Mouse (Mus musculus): ENCODE measurements around the gene Def6. TPM values are rescaled to one million over a fixed set of nuclear protein-coding genes. Genes with fewer than 3 reads are reported as not detected.

Def6 gene
- polyA plus RNA-seq, 1 experiment from 2014 or later, result 20.9 TPM

DNA sequence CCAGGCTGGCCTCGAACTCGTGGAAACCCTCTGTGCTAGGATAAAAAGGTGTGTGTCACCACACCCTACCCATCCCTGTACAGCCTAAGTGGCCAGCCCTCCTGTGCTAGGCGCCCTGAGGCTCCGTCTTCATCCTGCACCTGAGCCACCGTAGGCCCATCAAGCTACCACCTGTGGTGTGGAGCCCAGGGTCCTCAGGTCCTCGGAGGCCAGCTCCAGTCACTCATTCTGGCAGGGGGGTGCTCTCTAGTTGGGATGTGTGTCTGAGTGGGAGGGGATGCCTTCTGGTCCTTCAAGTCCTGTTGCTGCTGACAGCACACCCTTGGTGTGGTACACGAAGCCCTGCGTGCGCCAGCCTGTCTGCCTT lies 52.9 kb downstream of the Def6 start:
- H3K27ac ChIP-seq, result peak overlapping the region; percentile 60
- H3K79me2 ChIP-seq (ENCODE audit: inconsistent target), result peaks cover 95% of the 10 kb centered on the region
- H3K36me3 ChIP-seq (ENCODE audit: inconsistent target), result no peaks in the 10 kb centered on the region
- WGBS (ENCODE audit: missing documents), result 86% methylated on average over 9 of the region's 9 CpGs
- no peak overlapping the region for H3K4me3 ChIP-seq (ENCODE audit: inconsistent target)

DNA sequence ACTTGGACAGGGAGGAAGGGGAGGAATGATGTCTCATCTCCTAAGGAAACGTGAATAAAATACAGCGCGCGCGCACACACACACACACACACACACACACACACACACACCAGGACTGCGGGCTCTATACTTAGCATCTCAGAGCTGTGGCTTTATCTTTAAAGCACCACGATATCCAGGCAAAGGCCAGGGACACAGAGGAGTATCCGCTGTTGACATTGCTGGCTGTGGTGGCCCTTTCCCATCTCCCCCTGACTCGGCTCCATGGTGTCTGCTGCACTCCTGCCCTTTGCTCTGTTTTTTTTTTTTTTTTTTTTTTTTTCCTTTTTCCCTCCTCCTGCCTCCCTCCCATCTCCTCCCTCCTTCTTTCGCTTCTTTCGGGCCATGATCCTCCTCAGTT lies 54.2 kb downstream of the Def6 start:
- Histone ChIP-seq H3K36me3 (ENCODE audit: inconsistent target) (no peaks in the 10 kb centered on the region), H3K79me2 (ENCODE audit: inconsistent target) (peaks cover 95% of the 10 kb centered on the region), H3K4me3 (ENCODE audit: inconsistent target) (no peak overlapping the region), H3K27ac (no peak overlapping the region)
- 89% methylated on average over 3 of the region's 11 CpGs for WGBS (ENCODE audit: missing documents)

DNA sequence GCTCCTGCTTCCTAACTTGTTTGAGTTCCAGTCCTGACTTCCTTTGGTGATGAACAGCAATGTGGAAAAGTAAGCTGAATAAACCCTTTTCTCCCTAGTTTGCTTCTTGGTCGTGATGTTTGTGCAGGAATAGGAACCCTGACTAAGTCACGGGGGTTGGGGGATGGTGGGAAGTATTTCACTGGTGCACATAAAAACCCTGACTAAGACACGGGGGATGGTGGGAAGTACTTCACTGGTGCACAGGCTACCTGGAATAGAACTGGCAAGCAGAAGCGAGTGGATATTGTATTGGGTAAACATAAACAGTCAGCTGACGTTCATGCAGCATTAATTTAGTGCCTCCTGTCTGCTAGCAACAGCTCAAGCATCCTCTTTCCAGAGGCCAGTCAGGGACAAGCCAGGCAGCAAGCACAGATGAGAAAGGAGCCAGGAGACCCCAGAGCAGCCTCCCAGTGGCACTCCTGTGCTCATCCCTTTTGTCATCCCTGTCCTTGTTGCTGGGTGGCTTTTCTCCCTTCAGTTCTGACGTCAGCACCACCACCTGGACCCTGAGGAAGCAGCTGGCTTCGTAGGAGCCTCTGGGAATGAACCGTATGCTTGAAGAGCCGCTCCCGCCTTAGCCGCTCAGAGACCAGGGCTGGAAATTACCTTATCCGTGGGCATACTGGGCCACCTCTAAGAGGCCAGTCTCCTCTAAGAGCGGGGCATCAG lies 55.8 kb downstream of the Def6 start:
- Histone ChIP-seq H3K79me2 (ENCODE audit: inconsistent target) (peaks cover 91% of the 10 kb centered on the region), H3K36me3 (ENCODE audit: inconsistent target) (no peaks in the 10 kb centered on the region), H3K4me3 (ENCODE audit: inconsistent target) (no peak overlapping the region), H3K27ac (no peak overlapping the region)
- 95% methylated on average over 13 of the region's 13 CpGs for WGBS (ENCODE audit: missing documents)

DNA sequence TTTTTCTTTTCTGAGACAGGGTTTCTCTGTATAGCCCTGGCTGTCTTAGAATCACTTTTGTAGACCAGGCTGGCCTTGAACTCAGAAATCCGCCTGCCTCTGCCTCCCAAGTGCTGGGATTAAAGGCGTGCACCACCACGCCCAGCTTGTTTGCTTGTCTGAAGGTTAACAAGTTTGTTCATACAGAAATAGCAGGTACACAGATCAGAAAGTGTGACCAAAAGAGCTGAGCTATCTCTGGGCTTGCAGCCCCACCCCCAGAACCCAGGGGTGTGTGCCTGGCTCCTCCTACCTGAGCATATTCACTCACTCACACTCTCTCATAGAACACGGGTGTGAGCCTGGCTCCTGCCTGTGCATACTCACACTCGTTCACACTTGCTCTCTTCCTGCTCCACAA lies 59.7 kb downstream of the Def6 start:
- Histone ChIP-seq H3K36me3 (ENCODE audit: inconsistent target) (no peaks in the 10 kb centered on the region), H3K27ac (no peak overlapping the region), H3K4me3 (ENCODE audit: inconsistent target) (no peak overlapping the region), H3K79me2 (ENCODE audit: inconsistent target) (peaks cover 94% of the 10 kb centered on the region; the same call in 1 of the 2 replicates)
- 86% methylated on average over 4 of the region's 5 CpGs for WGBS (ENCODE audit: missing documents)

DNA sequence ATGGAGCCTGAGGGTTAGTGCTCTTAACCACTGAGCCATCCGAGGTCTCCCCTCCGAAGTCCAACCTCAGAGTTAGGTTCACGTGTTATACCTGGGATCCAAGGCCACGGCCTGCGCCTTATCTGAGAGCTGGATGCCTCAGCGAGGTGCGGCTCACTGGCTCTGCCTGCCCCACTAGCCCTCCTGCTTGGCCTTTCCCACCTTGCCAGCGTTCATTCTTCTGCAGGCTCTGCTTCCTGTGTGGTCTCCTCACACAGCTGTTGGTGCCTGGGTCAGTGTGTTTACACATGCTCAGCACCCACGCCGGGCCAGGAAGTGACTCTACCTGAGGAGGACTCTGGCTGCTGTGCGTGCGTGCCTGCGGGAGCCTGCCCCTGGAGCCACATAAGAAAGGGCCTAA lies 62.6 kb downstream of the Def6 start:
- Histone ChIP-seq H3K4me3 (ENCODE audit: inconsistent target) (no peak overlapping the region), H3K79me2 (ENCODE audit: inconsistent target) (peaks cover 94% of the 10 kb centered on the region; the same call in 1 of the 2 replicates), H3K27ac (no peak overlapping the region), H3K36me3 (ENCODE audit: inconsistent target) (no peaks in the 10 kb centered on the region)
- WGBS (ENCODE audit: missing documents), result 76% methylated on average over 12 of the region's 13 CpGs

DNA sequence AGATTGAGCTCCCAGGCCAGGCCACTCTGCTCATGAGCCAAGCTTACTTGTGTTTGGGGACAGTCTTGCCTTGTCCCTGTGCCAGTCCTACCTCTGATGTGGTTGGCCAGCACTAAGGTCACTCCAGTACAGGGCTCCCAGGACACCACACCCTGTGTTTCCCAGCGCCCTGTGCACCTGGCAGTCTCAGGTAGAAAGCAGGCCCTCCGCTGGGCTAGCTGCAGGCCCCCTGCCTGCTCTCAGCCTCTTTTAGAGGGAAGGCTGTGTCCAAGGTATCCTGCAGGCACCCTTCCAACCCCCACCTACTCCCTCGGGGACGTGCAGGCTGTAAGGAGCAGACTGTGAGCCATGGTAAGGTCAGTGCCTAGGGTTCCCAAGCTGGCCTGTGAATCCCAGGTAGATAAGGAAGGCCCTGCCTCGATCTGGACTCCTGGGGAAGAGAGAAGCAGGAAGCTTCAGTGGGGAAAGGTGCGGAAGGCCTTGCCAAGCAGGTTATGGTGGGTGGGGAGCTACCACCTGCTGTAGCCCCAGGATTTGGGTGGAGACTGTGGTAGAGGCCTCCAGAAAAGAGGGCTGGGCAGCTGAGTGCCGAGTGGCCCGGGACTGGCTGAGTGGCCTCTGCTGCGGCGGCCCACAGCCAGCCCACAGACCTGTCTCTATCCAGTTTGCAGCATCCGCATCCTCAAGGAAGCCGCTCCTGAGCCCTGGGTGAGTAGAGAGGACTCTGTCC lies 64.1 kb downstream of the Def6 start:
- Histone ChIP-seq H3K27ac (no peak overlapping the region), H3K36me3 (ENCODE audit: inconsistent target) (0 out of 2 replicates have a peak, but pooled peaks cover 8% of the 10 kb centered on the region), H3K79me2 (ENCODE audit: inconsistent target) (peaks cover 94% of the 10 kb centered on the region; the same call in 1 of the 2 replicates), H3K4me3 (ENCODE audit: inconsistent target) (no peak overlapping the region)
- 89% methylated on average over 12 of the region's 12 CpGs for WGBS (ENCODE audit: missing documents)

DNA sequence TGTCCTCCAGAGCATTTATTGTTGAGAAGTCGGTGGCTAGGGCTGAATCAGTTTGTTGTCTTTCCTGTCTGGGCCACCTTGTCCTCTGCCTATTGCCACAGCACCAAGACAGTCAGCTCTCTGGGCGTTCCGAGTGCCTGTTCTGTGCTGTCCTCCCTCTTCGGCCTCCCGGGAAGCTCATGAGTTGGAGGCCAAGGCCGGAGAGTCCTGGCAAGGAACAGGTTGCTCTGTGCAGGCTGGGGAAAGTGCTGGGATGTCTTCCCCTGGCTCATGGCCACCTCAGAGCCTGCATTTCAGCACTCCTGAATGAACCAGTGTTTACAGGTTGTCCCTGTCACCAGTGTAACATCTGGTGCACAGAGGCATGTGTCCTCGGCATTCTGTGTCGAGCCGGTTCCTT lies 64.7 kb downstream of the Def6 start:
- WGBS (ENCODE audit: missing documents), result 99% methylated on average over 9 of the region's 9 CpGs
- Histone ChIP-seq H3K4me3 (ENCODE audit: inconsistent target) (no peak overlapping the region), H3K79me2 (ENCODE audit: inconsistent target) (peaks cover 94% of the 10 kb centered on the region; the same call in 1 of the 2 replicates), H3K36me3 (ENCODE audit: inconsistent target) (0 out of 2 replicates have a peak, but pooled peaks cover 10% of the 10 kb centered on the region), H3K27ac (no peak overlapping the region)

DNA sequence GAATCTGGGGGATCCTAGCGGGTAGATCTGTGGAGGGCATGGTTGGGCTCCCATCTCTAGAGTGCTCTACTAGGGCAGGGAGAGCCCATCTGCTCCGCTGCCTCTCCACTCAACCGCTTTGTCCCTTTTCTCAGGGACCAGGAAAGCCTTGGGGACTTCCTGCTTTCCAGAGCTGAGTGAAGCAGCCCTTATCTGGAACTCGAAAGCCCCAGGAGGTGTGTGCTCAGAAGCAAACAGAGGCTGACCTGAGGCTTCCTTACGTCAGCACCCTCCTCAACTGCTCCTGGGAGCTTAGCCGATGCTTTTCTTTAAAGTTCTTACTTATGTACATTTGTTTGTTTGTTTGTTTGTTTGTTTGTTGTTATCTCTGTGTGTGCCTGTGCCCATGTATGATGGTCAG lies 65.3 kb downstream of the Def6 start:
- Histone ChIP-seq H3K27ac (no peak overlapping the region), H3K79me2 (ENCODE audit: inconsistent target) (peaks cover 94% of the 10 kb centered on the region; the same call in 1 of the 2 replicates), H3K36me3 (ENCODE audit: inconsistent target) (0 out of 2 replicates have a peak, but pooled peaks cover 10% of the 10 kb centered on the region), H3K4me3 (ENCODE audit: inconsistent target) (no peak overlapping the region)
- WGBS (ENCODE audit: missing documents), result 98% methylated on average over 6 of the region's 6 CpGs

DNA sequence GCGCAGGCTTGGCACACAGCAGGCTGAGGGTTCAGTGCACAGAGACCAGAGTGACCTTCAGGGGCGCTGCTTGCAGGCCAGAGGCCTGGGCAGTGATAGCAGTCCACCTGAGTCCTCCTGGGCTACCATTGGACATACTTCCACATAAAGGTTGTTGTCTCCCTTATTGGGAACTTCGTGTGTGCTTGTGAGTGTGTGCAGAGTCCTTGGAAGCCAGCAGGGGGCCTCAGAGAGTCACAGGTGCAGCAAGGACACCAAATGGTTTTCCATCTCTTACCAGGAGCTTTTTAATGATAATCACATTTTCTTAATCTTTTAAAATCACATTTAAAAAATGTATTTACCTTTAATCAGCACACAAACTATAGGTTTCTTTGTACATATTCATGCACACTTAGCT lies 67.2 kb downstream of the Def6 start:
- WGBS (ENCODE audit: missing documents), result 89% methylated on average over 3 of the region's 3 CpGs
- 0 out of 2 replicates have a peak, but pooled peaks cover 10% of the 10 kb centered on the region for H3K36me3 ChIP-seq (ENCODE audit: inconsistent target)
- peaks cover 100% of the 10 kb centered on the region; the same call in 1 of the 2 replicates for H3K79me2 ChIP-seq (ENCODE audit: inconsistent target)
- H3K4me3 ChIP-seq (ENCODE audit: inconsistent target), result no peak overlapping the region
- H3K27ac ChIP-seq, result no peak overlapping the region

DNA sequence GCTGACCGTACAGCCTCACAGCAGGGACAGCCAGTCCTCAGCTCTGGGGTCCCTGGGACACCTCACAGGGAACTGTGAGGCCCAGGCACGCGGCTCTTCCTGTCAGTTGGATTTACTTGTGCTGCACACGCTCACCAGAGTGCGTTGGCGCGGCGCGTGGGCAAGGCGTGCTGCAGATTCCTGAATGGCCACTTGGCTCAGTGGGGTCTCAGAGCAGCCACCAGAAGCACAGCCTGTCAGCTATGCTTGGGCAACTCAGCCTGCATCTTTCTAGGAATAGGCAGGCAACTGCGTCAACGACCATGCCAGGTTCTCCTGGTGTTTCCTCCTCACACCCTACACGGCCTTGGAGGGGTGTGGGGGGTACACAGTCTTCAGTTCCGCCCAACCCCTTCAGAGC lies 69.6 kb downstream of the Def6 start:
- Histone ChIP-seq H3K79me2 (ENCODE audit: inconsistent target) (peaks cover 100% of the 10 kb centered on the region; the same call in 1 of the 2 replicates), H3K4me3 (ENCODE audit: inconsistent target) (no peak overlapping the region), H3K27ac (no peak overlapping the region), H3K36me3 (ENCODE audit: inconsistent target) (0 out of 2 replicates have a peak, but pooled peaks cover 10% of the 10 kb centered on the region)
- WGBS (ENCODE audit: missing documents), result 92% methylated on average over 14 of the region's 14 CpGs

DNA sequence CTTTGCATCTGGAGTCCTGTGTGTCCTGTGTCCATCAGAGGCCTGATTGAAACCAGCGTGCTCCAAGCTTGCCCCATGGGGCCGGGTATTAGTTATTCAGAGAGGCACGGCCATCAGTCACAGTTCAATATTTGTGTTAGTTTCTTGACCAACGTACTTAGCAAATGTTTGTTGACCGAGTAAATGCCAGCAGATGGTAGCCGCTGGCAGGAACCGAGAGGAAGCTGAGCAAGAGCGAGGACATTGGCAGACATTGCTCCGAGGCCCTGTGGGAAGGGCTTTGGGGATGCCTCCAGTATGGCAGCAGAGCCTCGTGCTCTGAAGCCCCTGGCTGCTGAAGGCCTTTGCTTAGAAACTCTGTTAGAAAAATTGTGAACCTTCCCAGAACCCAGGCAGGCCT lies 70.1 kb downstream of the Def6 start:
- Histone ChIP-seq H3K27ac (no peak overlapping the region), H3K4me3 (ENCODE audit: inconsistent target) (no peak overlapping the region), H3K79me2 (ENCODE audit: inconsistent target) (peaks cover 100% of the 10 kb centered on the region; the same call in 1 of the 2 replicates), H3K36me3 (ENCODE audit: inconsistent target) (0 out of 2 replicates have a peak, but pooled peaks cover 10% of the 10 kb centered on the region)
- WGBS (ENCODE audit: missing documents), result 90% methylated on average over 9 of the region's 10 CpGs

DNA sequence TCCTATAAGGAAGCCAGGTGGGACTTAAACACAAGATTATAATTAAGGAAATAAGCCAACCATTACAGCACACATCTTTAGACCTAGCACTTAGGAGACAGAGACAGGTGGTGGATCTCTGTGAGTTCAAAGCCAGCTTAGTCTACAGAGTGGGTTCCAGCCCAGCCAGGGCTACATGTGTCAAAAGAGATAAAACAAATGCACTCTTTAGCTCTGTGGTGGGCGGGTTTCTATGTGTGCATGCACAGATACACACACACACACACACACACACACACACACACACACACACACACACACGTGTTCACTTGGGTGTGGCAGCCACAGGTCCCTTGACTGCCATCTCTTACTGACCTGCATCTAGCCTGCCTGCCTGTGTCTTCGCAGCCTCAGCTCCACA lies 70.6 kb downstream of the Def6 start:
- Histone ChIP-seq H3K36me3 (ENCODE audit: inconsistent target) (0 out of 2 replicates have a peak, but pooled peaks cover 10% of the 10 kb centered on the region), H3K27ac (no peak overlapping the region), H3K79me2 (ENCODE audit: inconsistent target) (peaks cover 100% of the 10 kb centered on the region; the same call in 1 of the 2 replicates), H3K4me3 (ENCODE audit: inconsistent target) (no peak overlapping the region)
- 88% methylated on average over 2 of the region's 3 CpGs for WGBS (ENCODE audit: missing documents)

All from macrophage (primary cell).